Mouse (Mus musculus): ENCODE data around the gene Pak6.

Pak6 gene

DNA sequence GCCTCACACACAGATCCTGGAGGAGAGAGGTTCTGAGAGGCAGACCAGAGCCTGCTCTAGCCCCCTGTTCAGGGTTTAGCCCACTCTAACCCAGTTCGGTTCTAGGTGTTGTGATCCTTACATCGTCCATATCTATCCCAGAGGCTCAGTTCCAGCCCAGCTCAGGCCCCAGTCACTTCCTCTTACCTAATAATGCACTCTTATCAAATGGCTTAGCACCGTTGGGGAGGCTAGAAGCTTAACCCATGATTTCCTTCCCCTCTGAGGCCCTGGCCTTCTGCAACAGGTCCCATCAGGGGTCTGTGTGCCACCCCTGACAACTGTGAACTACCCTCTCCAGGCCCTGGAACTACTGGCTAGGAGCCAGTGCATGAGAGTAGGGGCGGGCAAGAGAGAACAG lies 66.1 kb downstream of the Pak6 start:
- DNase-seq (ENCODE audit: low spot score in 2 of 2), result no peak

DNA sequence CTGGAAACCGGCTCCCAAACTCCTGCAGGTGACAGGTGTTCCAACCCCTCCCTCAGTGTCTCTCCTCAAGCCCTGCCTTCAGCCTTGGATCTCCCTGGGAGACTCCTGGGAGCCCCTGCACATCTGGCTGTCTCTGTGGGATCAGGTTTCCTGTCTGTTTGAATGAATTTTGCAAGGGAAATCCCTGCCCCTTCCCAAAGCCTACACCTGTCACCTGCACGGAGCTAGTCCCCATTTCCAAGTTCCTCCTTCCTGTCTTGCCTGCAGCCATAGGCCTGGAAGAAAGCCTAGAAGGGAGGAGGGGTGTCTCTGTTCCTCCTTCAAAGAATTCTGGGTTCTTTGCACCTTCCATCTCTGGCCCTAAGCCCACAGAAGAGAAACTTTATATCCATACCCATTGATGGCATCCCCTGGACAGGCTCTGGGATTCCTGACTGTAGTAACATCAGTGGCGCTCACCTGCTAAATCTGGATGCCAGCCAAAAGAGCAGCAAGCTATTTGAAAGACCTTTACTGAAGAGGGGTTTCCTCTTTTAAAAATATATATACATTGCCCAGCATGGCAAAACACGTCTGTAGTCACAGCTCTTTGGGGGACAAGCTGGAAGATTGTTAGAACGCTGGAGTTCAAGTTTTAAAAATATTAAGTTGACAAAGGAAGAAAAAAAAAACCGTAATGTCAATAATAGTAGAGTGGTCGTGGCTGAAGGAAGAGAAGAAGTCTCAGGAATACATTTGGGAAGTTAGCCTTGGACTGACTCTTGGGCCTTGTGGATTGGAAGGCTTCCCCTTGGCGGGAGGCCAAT lies 66.9 kb downstream of the Pak6 start:
- DNase-seq (ENCODE audit: low spot score in 2 of 2), result no peak

DNA sequence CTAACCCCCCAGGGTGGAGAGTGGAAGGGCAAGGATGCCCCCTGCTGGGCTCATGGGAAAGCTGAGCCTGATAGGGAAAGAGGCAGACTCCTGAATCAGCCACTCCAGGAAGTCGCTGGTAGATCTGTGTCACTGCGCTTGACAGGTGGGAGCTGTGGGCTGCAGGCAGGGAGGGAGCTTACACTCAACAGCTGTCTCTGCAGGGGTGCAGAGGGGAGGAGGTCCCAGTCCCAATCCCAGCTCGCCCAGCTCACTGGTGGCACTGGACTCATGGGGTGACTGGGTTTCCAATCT lies 67.5 kb downstream of the Pak6 start:
- DNase-seq (ENCODE audit: low spot score in 2 of 2), result peak in 1 of 2 experiments; percentile 80

DNA sequence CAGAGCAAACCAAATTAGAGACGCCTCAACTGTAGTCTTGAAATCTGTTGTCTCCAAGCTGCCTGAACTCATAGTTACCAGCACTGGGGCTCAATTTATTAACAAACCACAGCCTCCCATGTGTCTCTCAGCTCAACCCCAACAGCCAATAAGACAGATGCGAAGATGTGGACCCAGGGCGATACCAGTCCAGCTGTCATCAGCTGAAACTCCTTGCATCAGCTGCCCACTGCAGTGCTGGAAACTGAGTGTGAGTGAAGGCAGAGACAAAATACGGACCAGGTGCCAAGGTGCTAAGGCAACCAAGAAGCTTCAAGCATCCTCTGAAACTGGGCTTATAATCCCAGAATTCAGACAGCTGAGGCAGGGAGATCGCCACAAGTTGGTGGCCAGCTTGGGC lies 68.9 kb downstream of the Pak6 start:
- DNase-seq (ENCODE audit: low spot score in 2 of 2), result no peak

DNA sequence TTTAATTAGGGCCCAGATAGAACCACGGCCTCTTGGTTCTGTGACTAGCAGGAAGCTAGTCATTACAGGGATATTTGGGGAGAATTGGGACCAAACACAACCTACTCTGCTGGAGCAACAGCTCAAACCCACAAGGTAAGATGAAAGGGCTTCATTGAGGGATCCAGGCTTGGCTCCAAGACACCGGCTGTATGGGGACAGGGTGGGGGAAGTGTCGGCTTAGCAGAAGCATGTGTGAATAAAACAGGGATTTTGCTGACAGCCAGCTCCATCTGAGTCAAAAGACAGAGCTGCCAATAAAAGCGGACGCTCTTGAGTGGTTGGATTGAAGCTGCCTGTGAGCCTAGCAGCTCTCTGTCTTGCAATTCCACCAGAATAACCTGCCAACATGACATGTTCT lies 70.2 kb downstream of the Pak6 start:
- no peak for DNase-seq (ENCODE audit: low spot score in 2 of 2)

DNA sequence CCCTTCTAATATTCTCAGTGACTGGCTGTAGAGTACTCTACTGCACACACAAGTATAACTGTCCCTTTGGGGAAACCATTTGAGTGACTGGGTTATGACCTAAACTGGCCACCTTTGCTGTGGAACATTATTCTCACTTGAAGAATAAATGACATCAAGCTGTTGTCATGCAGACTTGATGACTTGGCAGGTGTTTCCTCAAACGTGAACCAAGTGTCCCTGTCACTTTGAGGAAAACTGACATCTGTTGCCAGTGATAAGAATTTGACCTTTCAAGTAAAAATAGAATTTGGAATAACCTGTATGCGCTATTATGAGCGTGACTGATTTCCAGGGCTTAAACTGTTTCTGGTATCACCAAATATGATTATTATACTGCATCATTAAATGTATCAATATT lies 77.2 kb downstream of the Pak6 start:
- DNase-seq (ENCODE audit: low spot score in 2 of 2), result no peak

DNA sequence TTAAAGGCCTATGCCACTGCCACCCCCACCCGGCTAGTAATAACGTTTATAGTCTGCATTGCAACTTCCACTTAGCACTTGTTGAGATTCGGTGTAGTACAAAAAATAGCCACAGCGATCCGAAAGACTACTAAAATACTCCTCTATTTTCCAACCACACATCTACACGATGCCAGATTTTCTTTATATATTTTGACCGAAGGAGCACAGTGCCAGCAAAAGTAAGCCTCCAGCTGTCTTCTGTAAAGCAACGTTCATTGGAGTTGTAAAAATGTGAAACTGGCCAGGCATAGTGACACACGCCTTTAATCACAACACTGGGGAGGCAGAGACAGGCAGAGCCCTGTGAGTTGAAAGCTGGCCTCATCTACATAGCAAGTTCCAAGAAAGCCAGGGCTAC lies 78.1 kb downstream of the Pak6 start:
- peak in 1 of 2 experiments; percentile 58 for DNase-seq (ENCODE audit: low spot score in 2 of 2)

DNA sequence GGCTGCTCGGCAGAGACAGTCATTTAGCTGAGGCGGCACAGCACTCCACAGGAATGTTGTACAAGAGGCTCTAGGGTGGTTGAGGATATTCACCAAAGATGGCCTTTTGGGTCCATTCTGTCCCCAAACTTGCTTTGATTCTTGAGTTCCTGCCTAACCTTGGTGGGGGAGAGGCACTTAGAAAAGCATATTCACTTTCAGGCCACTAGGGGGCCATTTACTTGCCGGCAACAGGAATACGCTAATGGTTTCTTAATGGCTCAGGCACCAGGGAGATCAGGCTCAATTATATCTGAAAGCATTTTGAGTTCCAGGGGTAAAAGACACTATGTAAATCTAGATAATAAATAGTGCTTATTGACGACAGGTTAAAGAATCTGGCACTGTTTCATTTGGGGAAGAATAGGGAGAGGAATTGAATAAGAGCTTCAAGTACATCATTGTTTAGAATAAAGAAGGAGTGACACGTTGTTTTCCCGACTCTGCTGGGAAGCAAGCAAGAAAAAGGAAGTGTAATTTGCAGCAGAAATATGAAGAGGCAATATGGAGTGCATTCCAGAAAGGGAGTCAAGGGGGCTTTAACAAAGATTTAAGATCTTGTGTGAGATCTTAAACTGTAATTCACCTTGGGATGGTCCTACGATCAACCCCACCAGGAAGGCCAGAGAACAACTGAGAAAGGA lies 80.3 kb downstream of the Pak6 start:
- peak in 1 of 2 experiments; percentile 59 for DNase-seq (ENCODE audit: low spot score in 2 of 2)

DNA sequence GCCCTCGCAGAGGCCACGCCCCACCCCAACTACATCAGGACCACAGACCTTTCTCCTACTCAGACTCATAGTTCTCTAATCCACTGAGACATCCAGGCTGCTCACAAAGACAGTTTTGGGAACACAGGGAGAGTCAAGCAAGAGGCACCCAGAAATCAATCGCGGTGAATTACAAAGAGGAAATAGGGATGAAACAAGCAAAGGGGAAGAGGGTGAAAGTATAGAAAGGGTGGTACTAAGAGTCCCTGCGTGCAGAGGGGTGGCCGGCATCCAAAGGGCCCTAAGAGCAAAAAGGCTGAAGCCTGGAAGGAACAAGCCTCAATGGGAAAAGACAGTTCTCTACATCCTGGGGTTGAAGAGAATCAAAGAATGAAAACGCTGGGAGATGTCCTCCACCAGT lies 81.5 kb downstream of the Pak6 start:
- DNase-seq (ENCODE audit: low spot score in 2 of 2), result no peak

DNA sequence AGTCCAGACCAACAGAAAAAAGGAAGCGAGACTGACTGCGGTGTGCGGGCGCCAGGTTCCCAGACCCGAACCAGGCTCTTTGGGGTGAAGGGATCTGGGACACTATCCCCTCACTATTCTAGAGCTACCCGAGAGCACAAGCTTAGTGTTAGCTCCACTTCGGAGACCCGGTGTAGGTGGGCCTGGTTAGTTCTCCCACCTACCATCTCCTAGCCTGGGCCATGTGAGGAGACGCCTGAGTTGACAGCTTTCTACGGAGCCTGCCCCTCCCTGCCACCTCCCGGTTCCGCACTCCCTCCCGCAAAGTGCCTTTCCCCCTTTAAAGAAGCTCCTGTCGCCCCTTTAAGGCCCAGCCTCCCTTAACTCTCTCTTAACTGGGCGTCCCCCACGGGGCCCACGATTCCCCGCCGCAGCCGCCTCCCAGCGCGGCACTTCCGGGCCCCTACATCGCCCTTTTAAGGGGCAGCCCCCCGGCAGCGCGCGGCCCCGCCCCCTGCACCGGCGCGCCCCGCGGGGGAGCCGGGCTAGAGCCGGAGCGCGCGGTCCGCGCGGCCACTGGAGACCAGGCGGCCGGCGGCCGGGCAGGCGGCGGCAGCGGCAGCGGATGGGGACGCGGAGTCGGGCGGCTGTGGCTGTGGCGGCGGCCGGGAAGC lies 82.3 kb downstream of the Pak6 start, which contains the start of gene Inafm2:
Inafm2 (plus strand) TSS at position 527 of the 653 bp plus-strand sequence.
- DNase-seq (ENCODE audit: low spot score in 2 of 2), result peak; percentile 84 to 91

DNA sequence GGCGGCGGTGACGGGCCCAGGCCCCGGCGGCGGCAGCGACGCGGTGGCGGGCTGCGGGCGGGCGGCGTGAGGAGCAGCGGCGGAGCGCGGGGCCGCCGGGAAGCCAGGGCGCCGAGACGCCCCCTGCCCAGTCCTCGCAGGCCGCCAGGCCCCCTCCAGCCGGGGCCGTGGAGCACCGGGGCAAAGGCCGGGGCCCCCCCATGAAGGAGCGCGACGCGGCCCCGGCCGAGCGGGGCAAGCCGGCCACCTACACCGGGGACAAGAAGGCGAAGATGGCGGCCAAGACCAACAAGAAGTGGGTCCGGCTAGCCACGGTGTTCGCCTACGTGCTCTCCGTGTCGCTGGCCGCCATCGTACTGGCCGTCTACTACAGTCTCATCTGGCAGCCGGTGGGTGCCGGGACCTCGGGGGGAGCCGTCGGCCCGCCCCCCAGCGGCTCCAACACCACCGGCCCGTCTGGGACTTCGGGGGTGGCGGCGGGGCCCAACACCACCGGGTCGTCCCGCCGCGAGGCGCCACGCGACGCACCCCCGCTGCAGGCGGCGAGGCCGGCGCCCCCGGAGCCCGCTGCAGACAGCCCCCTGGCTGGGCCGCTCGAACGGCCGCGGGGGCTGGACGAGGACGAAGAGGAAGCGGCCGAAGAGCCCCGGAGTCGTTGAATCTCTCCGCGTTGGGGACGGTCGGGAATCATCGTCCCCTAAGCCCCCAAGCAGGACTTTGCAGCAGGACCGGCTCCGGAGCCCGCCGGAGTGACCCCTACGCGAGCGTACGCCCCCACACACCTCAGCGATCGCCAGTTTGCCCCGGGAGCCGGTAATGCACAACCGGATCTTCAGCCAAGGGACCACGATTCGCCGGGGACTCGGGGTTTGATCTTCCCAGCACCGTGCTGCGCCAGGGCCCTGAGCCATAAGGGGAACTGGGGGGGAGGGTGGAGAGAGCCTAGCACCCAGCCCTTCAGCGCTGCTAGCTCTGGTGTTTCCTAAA lies 83.1 kb downstream of the Pak6 start:
- DNase-seq (ENCODE audit: low spot score in 2 of 2), result no peak

DNA sequence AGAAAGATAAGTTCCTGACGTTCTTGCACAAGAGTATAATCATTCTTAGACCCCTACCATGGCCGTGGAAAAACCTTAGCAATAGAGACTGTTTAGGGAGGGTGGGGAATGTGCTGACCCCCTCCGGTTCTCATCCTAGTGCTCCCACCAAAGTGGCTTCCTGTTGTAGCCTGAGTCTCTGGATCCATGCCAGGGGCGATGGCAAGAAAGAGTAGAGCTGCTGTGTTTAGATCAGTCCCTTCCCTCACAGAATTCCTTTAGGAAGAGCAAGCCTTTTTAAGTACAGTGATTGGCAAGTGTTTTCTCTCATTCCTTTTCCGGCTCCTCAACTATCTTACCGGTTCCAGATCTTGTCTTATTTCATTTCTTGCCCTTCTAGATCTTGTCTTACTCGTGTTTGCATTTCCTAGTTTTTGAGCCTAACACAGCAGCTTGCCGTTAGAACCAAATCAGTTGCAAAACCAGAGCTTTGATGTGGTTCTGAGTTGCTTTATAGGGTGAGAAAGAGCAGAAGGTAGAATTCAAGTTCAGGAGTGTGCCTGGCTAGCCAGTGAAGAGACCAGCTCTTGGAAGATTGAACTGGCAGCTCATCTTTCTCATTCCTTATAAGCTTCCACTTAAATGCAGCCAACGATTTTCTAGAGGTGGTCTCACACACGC lies 84.3 kb downstream of the Pak6 start:
- DNase-seq (ENCODE audit: low spot score in 2 of 2), result no peak
